In the genomic region with DNA sequence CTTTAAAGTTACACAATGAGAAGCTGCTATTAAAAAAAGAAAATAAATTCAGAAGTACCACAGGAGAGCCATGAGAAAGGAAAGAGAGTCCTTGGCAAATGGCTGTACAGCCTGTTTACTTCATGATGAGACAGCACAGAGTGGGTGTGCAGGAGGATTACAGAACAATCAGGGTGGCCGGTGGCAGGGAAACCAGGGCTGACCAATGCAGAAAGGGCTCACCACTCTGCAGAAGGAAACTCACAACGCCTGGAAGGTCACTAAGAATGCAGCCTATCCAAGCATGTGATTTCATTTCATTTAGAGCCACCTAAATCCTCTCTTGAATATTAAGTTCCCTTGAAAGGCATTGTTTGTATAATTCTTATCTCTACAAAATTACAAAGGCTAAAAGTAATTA, we compare ENCODE assay signal across 16 mouse cellular contexts.
DNase-seq lines count a peak whose midpoint lies in the region; ATAC-seq and TF ChIP-seq lines count a peak whose summit lies in the region.
"Had no signal": no experiment of that assay in that cellular context is flagged by ENCODE, and none has a peak within 500 bp of the region (broad histone marks: within the 10 kb centered on the region; RNA-seq: fewer than 3 reads in every experiment).

No protein-coding gene starts in this region.

- POLR2A ChIA-PET in Patski (lab: Charles Lee): no interaction called here

- WGBS in forebrain, embryonic 14.5 days: 0% methylated on average over 2 of the region's 2 CpGs
- WGBS in midbrain, embryonic 15.5 days: 9% methylated on average over 2 of the region's 2 CpGs

- H3K9me3 ChIP-seq in forebrain, embryonic 14.5 days (replicated peaks; ENCODE audit: control insufficient read depth, low read length): no peaks in the 10 kb centered on the region
- no peaks in the 10 kb centered on the region for H3K9me3 ChIP-seq in midbrain, embryonic 15.5 days
- H3K9me3 ChIP-seq: heart, embryonic 12.5 days; limb, embryonic 15.5 days had no signal

- no peak for DNase-seq in Patski (ENCODE audit: low read depth, low spot score)
- DNase-seq in embryo, embryonic 10 days (ENCODE audit: low spot score): peak; percentile 35
- peak; percentile 35 for DNase-seq in forebrain, embryonic 14.5 days (ENCODE audit: low spot score)
- DNase-seq in thymus, postnatal 4 days: no peak
- no peak for DNase-seq in adrenal gland, postnatal 25 days
- no peak for DNase-seq in right cerebral cortex, postnatal 10 days (ENCODE audit: low spot score in 2 of 2)
- DNase-seq in adrenal gland, postnatal 10 days: no peak
- DNase-seq: adrenal gland, postnatal 36 days; cerebellum, adult 8-10 months; heart, postnatal 36 days; kidney, adult 18-20 months; kidney, postnatal 14 days had no signal

- CTCF ChIA-PET in Patski (lab: Charles Lee): interaction anchor here (1.4 to 1.6 kb wide), 2 partner anchors 19 to 41 kb away, joined by 3 read pairs; no protein-coding TSS in a partner anchor

- H3K27ac ChIP-seq in forebrain, embryonic 14.5 days (ENCODE audit: low read depth, low read length): no peak overlapping the region
- no peak overlapping the region for H3K27ac ChIP-seq in midbrain, embryonic 15.5 days
- H3K27ac ChIP-seq: hindbrain, postnatal 0 days; limb, embryonic 15.5 days had no signal

- H3K4me3 ChIP-seq in forebrain, embryonic 14.5 days (ENCODE audit: low read depth, low read length): no peak overlapping the region
- no peak overlapping the region for H3K4me3 ChIP-seq in midbrain, embryonic 15.5 days
- H3K4me3 ChIP-seq: heart, embryonic 12.5 days; limb, embryonic 15.5 days had no signal

- no peaks in the 10 kb centered on the region for H3K27me3 ChIP-seq in Patski
- no peaks in the 10 kb centered on the region for H3K27me3 ChIP-seq in forebrain, embryonic 14.5 days (replicated peaks; ENCODE audit: control insufficient read depth, insufficient read depth, low read length)
- H3K27me3 ChIP-seq in midbrain, embryonic 15.5 days (replicated peaks): no peaks in the 10 kb centered on the region
- H3K27me3 ChIP-seq: heart, embryonic 12.5 days; limb, embryonic 15.5 days had no signal

- H3K4me1 ChIP-seq in forebrain, embryonic 14.5 days (ENCODE audit: control insufficient read depth, insufficient read depth, low read length): 0 out of 2 replicates have a peak, but pooled peaks cover 3% of the 10 kb centered on the region
- peaks cover 9% of the 10 kb centered on the region; the same call in 1 of the 2 replicates for H3K4me1 ChIP-seq in midbrain, embryonic 15.5 days
- H3K4me1 ChIP-seq: heart, embryonic 12.5 days; limb, embryonic 15.5 days had no signal

- no peak overlapping the region for H3K9ac ChIP-seq in forebrain, embryonic 14.5 days (ENCODE audit: low read length)
- no peak overlapping the region for H3K9ac ChIP-seq in midbrain, embryonic 15.5 days
- H3K9ac ChIP-seq: heart, embryonic 12.5 days; limb, embryonic 15.5 days had no signal

- H3K4me2 ChIP-seq in forebrain, embryonic 14.5 days (ENCODE audit: low read length): no peak overlapping the region
- no peak overlapping the region for H3K4me2 ChIP-seq in midbrain, embryonic 15.5 days
- H3K4me2 ChIP-seq: heart, embryonic 12.5 days; limb, embryonic 15.5 days had no signal

- in situ Hi-C loops in Patski (cut with MboI; ENCODE audit: low pct_unique_long_range_greater_than_20kb): no loop called here

- no peak for TF ChIP-seq CTCF in Patski (IDR thresholded peaks at IDR 0.05)

- ATAC-seq in Patski: peak; percentile 52
- ATAC-seq in forebrain, embryonic 14.5 days: peak; percentile 68; the same call in 1 of the 2 replicates
- ATAC-seq in midbrain, embryonic 15.5 days (replicated peaks): peak; percentile 45; the same call in 1 of the 2 replicates
- ATAC-seq: hindbrain, postnatal 0 days had no signal

- H3K36me3 ChIP-seq in forebrain, embryonic 14.5 days (ENCODE audit: control insufficient read depth, insufficient read depth, low read length): no peaks in the 10 kb centered on the region
- H3K36me3 ChIP-seq in midbrain, embryonic 15.5 days (replicated peaks): no peaks in the 10 kb centered on the region
- H3K36me3 ChIP-seq: heart, embryonic 12.5 days; limb, embryonic 15.5 days had no signal

Comparison
In these comparisons a context has a peak if more than half of its experiments do, and no peak if none do; other contexts are left out.
1. DNase-seq: peak in embryo, embryonic 10 days (single experiment) and forebrain, embryonic 14.5 days (single experiment); none in Patski (single experiment), thymus, postnatal 4 days (single experiment), adrenal gland, postnatal 25 days (single experiment), right cerebral cortex, postnatal 10 days (0 of 2) and adrenal gland, postnatal 10 days (single experiment).
2. Peak in every context shown above with its lines, with median percentiles within 50 percentile points of each other: ATAC-seq.